Mouse (Mus musculus) v-Abl transformed pro-B cells (cell line): ENCODE measurements around the gene Upf2.
"Not testable (repeated sequence)": the region's sequence is repeated elsewhere in the genome, so short reads cannot be mapped to it uniquely, and the experiment has no call there.

ENCODE experiments used
- in situ Hi-C, 2 experiments: fragments of 400-800 bp; cut with MboI; formaldehyde crosslinking; loops; one replicate each; pipeline ENCODE4 v1.15.1; 2025; ENCODE audit not compliant: unreplicated experiment in 2 of 2

The Upf2 gene

DNA sequence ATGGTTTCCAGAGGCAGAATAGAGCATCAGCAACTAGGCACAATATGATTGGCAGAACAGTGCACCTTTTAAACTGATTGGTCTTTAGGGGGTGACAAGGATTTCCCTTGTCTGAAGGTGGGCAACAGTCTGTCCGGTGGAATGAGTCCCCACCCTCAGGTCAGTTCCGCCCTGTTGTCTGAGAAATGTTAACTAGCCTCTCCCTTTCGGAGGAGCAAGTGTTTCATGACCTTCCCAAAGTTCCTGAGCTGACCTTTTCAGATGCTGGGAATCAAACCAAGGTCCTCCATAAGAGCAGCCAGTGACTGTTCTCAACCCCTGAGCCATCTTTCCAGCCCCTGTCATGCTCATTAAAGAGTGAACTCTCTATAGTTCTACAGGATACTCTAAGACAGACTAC is 4.4 kb upstream of the Upf2 start:
- in situ Hi-C loops, result no loop called here

- in situ Hi-C loops, result no loop called here
These were observed 2.3 kb upstream of the Upf2 start for GRCm38 (mm10) chr2:5948964-5949363.

GRCm38 (mm10) chr2:5949821-5950220 is 1.4 kb upstream of the Upf2 start:
- in situ Hi-C loops, result not testable (repeated sequence)

DNA sequence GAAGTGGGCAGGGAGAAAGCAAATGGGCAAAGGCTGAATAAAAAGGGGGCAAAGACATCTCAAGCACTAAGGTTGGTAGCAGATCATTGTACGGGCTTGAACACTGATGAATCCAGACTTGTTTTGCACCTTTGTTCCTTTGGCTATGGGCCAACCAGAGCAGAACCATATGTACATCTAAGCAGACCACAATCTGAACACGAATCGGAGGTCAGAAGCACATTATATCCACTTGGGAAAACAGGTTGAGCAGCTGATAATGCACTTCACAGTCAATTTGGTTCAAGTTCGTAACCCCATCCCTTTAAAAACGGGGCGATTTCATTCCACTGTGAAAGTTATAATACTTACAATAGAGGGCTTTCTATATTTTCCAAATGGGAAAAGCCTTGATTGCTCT is 964 bp upstream of the Upf2 start:
- in situ Hi-C loops, result no loop called here

DNA sequence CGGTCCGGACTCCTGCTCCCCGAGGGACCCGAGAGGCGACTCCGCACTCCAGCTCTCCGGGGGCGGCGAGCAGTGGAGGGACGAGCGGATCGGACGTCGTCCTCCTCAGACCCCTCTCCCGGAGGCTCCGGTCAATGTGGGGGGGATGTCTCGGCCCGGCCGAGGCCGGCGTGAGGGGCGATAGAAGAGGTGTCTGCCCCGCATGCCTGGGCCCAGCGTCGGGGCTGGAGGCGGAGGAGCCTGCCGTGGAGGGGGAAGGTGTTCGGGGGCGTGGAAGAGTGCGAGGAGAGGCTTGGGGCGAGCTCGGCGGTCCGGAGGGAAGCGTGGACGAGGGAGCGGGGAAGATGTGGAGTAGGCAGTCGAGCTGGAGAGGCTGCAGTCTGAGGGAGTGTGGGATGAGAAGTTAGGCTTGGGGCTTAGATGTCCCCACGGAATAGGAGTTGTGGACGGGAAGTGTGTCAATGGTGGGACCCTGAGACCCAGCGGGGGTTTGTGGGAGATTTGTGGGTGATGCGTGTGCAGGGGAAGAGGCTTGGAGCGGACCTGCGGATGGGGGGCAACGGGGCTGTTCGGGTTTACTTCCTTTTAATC is 447 bp downstream of the Upf2 start:
- in situ Hi-C loops, result no loop called here

DNA sequence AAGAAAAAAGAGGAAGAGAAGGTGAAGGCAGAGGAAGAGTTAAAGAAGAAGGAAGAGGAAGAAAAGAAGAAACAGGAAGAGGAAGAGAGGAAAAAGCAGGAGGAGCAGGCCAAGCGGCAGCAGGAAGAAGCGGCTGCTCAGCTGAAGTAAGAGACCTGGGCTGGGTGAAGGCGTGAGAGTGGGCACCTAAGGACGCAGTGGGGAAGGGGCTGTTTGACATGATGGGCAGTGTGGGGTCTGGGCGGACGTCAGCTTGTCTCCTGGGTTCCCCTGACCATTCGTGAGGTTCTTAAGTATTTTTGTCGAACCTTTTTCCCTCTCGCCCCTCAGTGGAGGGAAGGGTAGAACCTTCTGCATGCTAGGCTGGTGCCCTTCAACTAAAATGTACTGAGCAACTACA is 6.4 kb downstream of the Upf2 start:
- in situ Hi-C loops, result no loop called here

DNA sequence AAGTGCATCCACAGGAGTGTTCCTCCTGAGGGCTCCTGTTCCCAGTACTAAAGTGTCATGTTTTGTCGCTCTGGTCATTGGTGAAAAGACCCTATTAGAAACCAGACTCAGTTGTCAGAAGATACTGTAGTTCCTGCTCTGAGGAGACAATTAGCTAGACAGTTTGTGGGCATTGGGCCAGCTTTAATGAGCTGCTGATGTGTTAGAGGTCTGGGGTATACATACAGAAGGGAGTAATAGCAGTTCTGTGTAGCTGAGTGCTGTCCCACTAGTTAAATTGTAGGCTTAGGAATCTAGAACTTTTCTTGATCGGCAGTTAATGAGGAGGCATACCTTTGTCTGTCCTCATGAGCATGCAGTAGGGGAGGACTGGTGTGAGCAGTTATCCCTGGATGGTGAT is 11.0 kb downstream of the Upf2 start:
- in situ Hi-C loops, result no loop called here

DNA sequence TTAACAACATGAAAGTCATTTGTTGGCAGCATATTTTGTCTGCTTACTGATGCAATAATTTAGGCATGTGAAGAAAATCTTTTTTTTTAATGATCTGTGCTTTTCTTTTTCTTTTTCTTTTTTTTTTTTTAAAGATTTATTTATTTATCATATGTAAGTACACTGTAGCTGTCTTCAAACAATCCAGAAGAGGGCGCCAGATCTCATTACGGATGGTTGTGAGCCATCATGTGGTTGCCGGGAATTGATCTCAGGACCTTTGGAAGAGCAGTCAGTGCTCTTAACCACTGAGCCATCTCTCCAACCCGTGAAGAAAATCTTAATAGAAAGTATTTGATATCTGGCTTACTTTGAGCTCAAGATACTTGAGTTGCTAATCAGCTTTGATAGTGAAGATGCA is 12.5 kb downstream of the Upf2 start:
- in situ Hi-C loops, result not testable (repeated sequence)

GRCm38 (mm10) chr2:5965972-5966371 is 14.7 kb downstream of the Upf2 start:
- in situ Hi-C loops, result no loop called here

- in situ Hi-C loops, result not testable (repeated sequence)
These were observed 19.4 kb downstream of the Upf2 start for GRCm38 (mm10) chr2:5970629-5971028.

GRCm38 (mm10) chr2:5977532-5977931 is 26.3 kb downstream of the Upf2 start:
- in situ Hi-C loops, result loop anchor here in 1 of 2 experiments (25.0 kb wide), 1 partner anchor 735 kb away; no protein-coding TSS in a partner anchor

GRCm38 (mm10) chr2:5995538-5995937 is 44.3 kb downstream of the Upf2 start:
- in situ Hi-C loops, result loop anchor here (5.0 to 25.0 kb wide), 3 partner anchors 172 to 717 kb away; no protein-coding TSS in a partner anchor

DNA sequence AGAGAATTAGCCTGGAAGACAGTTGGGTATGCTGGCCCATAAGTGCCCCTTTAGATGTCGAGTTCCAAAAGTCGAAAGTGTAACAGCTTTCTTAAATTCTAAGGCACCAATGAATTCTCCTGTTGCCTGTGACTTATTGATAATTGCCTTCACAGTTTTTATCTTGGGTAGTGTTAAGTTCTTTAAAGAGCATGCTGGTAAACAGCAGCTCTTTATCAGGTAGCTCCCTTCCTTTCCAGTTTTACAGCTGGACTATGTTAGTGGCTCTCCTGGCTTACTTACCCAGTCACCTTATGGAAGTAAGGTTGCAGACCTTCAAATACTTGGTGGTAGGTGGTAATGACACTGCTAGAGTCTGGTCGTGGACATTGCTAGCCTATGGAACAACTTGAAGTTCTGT is 52.7 kb downstream of the Upf2 start:
- in situ Hi-C loops, result no loop called here

- in situ Hi-C loops, result no loop called here
These were observed 63.3 kb downstream of the Upf2 start for GRCm38 (mm10) chr2:6014532-6014931.

DNA sequence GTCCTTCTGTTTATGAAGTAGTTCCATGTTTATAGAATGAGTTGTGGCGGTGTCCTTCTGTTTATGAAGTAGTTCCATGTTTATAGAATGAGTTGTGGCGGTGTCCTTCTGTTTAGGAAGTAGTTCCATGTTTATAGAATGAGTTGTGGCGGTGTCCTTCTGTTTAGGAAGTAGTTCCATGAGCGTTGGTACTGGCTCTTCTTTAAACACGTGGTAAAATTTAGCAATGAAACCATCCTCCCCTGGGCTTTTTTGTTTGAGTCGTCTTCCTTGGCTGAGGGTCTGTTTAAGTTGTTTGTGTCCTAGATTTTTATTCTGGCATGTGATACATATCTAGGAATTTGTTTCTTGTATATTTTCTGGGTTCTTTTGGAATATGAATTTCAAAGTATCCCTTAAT is 63.9 kb downstream of the Upf2 start:
- in situ Hi-C loops, result not testable (repeated sequence)

- in situ Hi-C loops, result no loop called here
These were observed 69.3 kb downstream of the Upf2 start for GRCm38 (mm10) chr2:6020570-6020969.

GRCm38 (mm10) chr2:6042644-6043043 is 91.4 kb downstream of the Upf2 start:
- in situ Hi-C loops, result no loop called here

- in situ Hi-C loops, result no loop called here
These were observed 95.5 kb downstream of the Upf2 start for GRCm38 (mm10) chr2:6046796-6047195.

- in situ Hi-C loops, result no loop called here
These were observed 97.3 kb downstream of the Upf2 start for GRCm38 (mm10) chr2:6048570-6048969.

DNA sequence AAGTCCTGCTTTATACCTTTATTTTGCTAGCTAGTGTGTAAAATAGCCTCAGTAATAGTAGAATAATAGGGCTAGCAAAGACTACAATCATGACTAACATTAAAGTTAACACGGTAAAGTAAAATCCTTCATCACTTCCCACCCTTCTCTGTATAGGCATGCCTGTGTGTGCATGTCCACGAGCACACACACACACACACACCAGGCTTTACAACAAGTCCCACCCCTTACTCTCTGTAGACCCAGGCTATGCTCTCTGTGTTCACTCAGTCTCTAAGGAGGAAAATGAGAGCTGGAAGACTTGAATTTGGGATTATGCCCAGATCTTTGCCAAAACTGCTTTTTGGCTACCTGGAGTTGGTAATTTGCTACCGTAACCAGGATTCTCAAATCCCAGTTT is 97.7 kb downstream of the Upf2 start:
- in situ Hi-C loops, result no loop called here

- in situ Hi-C loops, result no loop called here
These were observed 104.2 kb downstream of the Upf2 start for GRCm38 (mm10) chr2:6055466-6055865.

DNA sequence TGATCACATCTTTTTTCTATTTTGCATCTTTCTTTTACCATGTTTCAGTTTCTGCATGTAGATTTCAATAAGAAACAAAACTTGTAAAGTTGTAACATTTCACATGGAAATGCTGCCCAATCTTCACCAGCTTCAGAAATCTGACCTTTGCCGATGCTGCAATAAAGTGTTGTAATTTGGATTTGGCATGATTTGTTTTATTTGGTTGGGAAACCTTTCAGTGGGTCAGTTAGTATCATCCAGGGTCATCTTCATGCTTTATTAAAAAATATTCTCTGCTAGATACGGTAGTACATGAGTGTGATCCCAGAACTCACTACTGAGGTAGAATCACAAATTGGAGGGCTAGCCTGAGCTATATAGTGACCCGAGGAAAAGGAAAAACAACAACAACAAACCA is 105.2 kb downstream of the Upf2 start:
- in situ Hi-C loops, result no loop called here

GRCm38 (mm10) chr2:6059291-6059690 is 108.0 kb downstream of the Upf2 start:
- in situ Hi-C loops, result no loop called here
